Mouse (Mus musculus): ENCODE results near the gene Gm20388.

Gene Gm20388

GRCm38 (mm10) chr8:120500701-120501261, 590.1 kb downstream of the Gm20388 start:
- in situ Hi-C loops (cut with MboI, MseI) = no loop called here

- in situ Hi-C loops (cut with MboI, MseI) = no loop called here
Observed at GRCm38 (mm10) chr8:120501426-120501825, 590.8 kb downstream of the Gm20388 start.

- in situ Hi-C loops (cut with MboI, MseI) = no loop called here
Observed at GRCm38 (mm10) chr8:120502428-120502827, 591.8 kb downstream of the Gm20388 start.

- in situ Hi-C loops (cut with MboI, MseI) = no loop called here
Observed at GRCm38 (mm10) chr8:120504251-120505081, 593.8 kb downstream of the Gm20388 start.

GRCm38 (mm10) chr8:120505082-120505511, 594.5 kb downstream of the Gm20388 start:
- in situ Hi-C loops (cut with MboI, MseI) = no loop called here

- in situ Hi-C loops (cut with MboI, MseI) = no loop called here
Observed at GRCm38 (mm10) chr8:120505619-120506310, 595.1 kb downstream of the Gm20388 start.

- in situ Hi-C loops (cut with MboI, MseI) = no loop called here
Observed at GRCm38 (mm10) chr8:120506562-120506961, 595.9 kb downstream of the Gm20388 start.

- in situ Hi-C loops (cut with MboI, MseI) = no loop called here
Observed at GRCm38 (mm10) chr8:120507290-120507689, 596.6 kb downstream of the Gm20388 start.

GRCm38 (mm10) chr8:120509136-120510034, 598.7 kb downstream of the Gm20388 start:
- in situ Hi-C loops (cut with MboI, MseI) = no loop called here

- in situ Hi-C loops (cut with MboI, MseI) = no loop called here
Observed at GRCm38 (mm10) chr8:120510035-120510416, 599.4 kb downstream of the Gm20388 start.

- in situ Hi-C loops (cut with MboI, MseI) = no loop called here
Observed at GRCm38 (mm10) chr8:120510863-120511457, 600.3 kb downstream of the Gm20388 start.

GRCm38 (mm10) chr8:120511737-120512136, 601.1 kb downstream of the Gm20388 start:
- in situ Hi-C loops (cut with MboI, MseI) = no loop called here

GRCm38 (mm10) chr8:120512326-120512725, 601.7 kb downstream of the Gm20388 start:
- in situ Hi-C loops (cut with MboI, MseI) = no loop called here

GRCm38 (mm10) chr8:120513145-120513544, 602.5 kb downstream of the Gm20388 start:
- in situ Hi-C loops (cut with MboI, MseI) = no loop called here

GRCm38 (mm10) chr8:120513638-120514461, 603.2 kb downstream of the Gm20388 start:
- in situ Hi-C loops (cut with MboI, MseI) = no loop called here

GRCm38 (mm10) chr8:120515214-120515613, 604.6 kb downstream of the Gm20388 start:
- in situ Hi-C loops (cut with MboI, MseI) = no loop called here

- in situ Hi-C loops (cut with MboI, MseI) = no loop called here
Observed at GRCm38 (mm10) chr8:120515650-120516049, 605.0 kb downstream of the Gm20388 start.

- in situ Hi-C loops (cut with MboI, MseI) = no loop called here
Observed at GRCm38 (mm10) chr8:120516182-120516755, 605.6 kb downstream of the Gm20388 start.

GRCm38 (mm10) chr8:120517666-120518410, 607.2 kb downstream of the Gm20388 start:
- in situ Hi-C loops (cut with MboI, MseI) = no loop called here

All from T-helper 1 cell (primary cell).